Mouse (Mus musculus) splenic B cell, adult 2 months (primary cell): Measurements from ENCODE around the gene Olfr1392.

Source experiments
- DNase-seq: peaks from one replicate; pipeline ENCODE4 v3.0.0-alpha.2; 2011; ENCODE audit warnings: low read depth, low spot score
- H3K27me3 ChIP-seq: 2 replicates; pipeline ENCODE4 v1.6.1; 2012; ENCODE audit warnings: mild to moderate bottlenecking, low read length, moderate library complexity, mixed read lengths; ENCODE audit not compliant: control insufficient read depth, poor library complexity, insufficient read depth, severe bottlenecking
- H3K36me3 ChIP-seq: 2 replicates; pipeline ENCODE4 v1.6.1; 2012; ENCODE audit warnings: mild to moderate bottlenecking, low read length, moderate library complexity, mixed read lengths; ENCODE audit not compliant: control insufficient read depth, poor library complexity, insufficient read depth, severe bottlenecking

The Olfr1392 gene

DNA sequence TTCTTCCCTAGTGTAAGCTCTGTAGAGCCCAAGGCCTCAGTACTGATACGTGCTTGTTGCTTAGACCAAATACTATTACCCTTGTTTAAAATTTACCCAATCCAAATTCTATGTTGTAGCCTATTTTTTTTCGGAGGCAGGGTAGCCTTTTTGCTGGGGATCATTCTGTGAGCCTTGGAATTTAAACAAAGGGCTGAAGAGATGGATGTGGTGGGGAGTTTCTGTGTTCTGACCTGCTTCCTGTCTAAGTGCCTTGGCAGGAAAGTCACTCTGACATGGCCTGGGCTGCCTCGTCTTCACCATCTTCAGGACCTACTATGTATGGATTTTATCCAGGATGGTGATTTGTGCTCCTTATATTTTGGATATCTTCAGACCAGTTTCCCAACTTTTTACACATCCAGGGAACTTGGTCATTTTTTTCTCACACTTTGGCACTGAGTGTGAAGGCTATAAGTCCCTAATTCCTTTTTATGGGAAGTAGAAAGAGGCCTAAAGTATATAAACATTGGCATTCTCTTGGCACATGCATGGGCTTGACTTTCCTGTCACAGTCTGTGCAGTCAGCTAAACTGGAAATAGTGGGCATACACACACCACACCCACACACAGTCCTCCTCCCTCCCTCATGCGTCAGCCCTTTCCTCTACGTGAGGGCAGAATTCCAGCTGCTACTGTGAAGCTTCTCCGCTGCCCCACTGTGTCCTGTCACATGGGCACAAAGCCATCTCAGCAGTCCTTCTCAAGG, 36.7 kb upstream of the Olfr1392 start:
- no peaks in the 10 kb centered on the region for H3K27me3 ChIP-seq
- peak; percentile 37 for DNase-seq
- H3K36me3 ChIP-seq, result peaks cover 2% of the 10 kb centered on the region; the same call in 1 of the 2 replicates

DNA sequence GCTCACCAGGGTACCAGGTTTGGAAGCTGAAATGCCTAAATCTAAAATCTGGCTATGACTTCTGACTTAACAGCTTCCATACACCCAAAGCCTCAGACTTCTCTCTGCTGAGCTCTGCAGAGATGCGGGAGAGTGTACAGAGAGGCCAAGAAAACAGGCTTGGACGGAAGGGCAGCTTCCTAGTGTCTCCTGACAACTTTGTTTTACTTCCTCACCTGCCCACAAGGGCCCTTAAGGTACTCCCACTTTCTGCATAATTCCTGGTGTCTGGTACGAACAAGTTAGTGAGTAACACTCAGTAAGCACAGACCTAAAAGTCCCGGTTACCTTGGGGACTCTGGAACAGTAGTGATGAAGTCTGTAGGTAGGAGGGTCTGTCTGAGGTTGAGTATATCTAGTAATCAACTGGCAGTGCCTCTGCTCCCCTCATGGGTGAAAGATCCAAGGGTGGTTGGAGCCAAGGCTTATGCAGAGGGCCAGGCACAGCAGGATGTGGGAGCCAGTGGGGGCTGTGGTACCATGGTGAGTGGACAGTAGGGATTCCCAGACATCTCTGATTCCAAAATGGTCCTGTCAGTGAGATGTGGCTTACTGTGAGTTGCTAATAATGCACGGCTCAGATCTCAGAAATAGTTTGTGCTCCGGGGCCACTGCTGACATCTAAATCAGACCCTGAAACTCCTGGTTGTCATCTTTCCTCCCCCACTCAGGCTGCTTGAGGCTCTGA, 35.9 kb upstream of the Olfr1392 start:
- Histone ChIP-seq H3K27me3 (no peaks in the 10 kb centered on the region), H3K36me3 (peaks cover 2% of the 10 kb centered on the region; the same call in 1 of the 2 replicates)
- DNase-seq, result peak; percentile 26

DNA sequence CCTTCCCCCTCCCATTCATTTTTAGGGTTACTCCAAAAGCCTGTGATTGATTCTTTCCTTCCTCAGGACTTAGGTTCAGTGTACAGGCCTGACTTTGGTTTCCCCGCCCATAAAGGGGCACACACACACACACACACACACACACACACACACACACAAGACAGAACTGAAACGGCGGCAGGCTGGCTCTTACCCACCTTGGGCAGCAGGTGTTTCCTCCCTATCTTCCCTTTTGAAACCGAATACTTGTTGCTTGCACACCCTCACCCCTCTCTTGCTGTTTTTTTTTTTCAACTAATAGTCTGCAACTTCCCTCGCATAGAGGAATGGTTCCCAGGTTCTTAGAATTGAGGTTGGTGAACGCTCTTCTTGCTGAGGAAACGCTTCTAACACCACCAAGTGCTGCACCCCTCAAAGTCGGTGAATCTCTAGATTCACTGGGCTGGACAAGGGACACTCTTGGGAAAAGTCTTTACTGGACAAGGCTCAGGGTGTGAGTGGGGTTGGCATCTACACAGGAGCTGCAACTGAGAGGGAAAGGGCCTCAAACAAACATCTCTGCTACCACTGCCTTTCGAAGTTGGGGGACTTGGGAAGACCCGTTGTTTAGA, 35.2 kb upstream of the Olfr1392 start:
- Histone ChIP-seq H3K27me3 (no peaks in the 10 kb centered on the region), H3K36me3 (peaks cover 8% of the 10 kb centered on the region)
- DNase-seq, result peak; percentile 92

DNA sequence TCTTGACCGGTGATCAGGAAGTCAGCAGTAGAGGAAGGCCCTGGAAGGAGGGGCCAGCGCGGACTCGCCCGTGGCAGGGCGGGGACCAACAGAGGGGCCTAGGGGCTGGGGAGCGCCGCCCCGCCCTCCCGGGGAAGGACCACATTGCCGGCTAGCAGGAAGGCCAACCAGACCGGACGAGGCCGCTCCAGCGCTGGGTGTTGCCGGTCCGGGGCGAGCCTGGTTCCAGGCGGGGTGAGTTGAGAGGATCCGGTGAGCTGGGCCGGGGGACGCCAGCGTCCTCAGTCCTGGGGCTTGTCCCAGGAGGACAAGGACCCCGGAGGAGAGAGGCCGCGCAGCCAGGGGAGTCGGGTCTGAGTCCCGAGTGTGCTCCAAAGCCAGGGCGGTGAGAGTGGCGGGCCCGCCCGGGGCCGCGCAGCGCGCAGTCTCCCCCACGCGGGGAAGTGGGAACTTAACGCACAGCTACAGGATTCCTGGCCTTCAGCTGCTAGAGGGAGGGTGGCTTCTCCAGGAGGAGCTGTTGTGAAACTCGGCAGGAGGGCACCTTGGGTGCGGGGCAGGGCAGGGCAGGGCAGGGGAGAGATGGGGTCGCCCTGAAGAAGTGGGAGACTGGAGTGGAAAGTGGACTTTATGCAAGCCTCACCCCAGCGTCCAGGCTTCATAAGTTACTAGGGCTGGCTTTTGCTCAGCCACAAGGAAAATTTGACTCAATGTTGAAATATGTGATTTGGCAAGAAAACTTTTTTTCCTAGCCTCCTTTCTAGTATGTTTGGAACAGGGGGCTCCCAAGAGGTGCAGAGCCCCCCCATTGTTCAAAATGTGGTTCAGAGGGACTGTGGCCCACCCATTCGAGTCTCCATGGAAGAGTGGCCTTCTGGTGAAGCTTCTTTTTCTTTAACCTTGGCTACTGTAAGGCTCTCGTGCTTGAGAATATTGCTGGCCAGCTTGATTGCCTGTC, 34.4 kb upstream of the Olfr1392 start:
- H3K36me3 ChIP-seq, result peaks cover 9% of the 10 kb centered on the region
- H3K27me3 ChIP-seq, result no peaks in the 10 kb centered on the region
- peak; percentile 74 for DNase-seq

DNA sequence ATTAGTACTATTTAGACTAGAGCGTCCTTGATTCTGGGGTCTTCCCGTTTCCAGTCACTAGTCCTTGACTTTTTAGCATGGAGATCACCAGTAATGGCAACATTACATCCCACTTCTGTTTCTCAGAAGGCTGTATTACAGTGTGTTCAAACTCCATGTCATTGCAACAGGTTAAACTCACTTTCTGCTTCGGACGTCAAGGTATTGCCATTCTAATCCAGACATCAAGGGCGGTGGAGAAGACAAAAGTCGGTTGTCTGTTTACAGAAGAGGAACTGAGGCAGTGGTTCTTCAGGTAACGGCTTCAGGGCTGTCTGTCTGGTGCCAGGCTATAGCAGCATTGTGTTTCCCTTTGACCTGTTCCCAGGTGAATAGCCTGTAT, 33.7 kb upstream of the Olfr1392 start:
- H3K27me3 ChIP-seq, result no peaks in the 10 kb centered on the region
- peak; percentile 35 for DNase-seq
- peaks cover 12% of the 10 kb centered on the region for H3K36me3 ChIP-seq

DNA sequence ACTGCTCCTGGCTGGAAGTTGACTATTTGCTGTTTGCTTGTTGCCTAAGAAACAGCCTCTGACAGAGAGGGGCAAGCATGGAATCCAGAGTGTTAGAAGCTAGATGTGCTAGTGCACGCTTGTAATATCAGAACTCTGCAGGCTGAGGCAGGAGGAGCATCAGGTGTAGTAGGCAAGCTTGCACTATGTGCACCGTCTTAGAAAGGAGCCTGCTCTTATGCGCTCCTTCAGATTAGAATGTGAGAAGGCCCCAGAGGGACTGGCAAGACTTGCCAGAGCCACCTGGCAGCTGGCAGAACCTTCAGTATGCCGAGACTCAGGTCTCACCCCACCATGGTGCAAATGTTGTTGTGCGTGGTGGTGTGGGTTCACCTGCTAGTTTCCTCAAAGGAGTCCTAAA, 33.0 kb upstream of the Olfr1392 start:
- Histone ChIP-seq H3K36me3 (peaks cover 12% of the 10 kb centered on the region), H3K27me3 (no peaks in the 10 kb centered on the region)
- DNase-seq, result no peak

DNA sequence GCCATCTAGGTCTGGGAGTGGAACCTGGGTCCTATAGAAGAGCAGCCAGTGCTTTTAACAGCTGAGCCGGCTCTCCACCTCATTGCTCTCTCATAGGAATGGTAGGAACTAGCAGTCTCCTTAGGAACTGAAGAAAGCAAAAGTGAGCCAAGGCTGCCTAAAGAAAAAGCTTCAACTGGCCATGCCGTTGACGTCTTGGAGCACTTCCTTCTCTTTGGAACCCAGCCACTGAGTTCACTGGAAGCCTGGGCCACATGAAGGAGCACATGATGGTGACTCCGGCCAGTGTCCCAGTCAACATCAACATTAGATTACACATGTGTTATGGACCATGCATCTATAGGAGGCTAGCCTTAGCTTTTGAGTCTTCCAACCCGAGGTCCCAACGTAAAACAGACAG, 32.0 kb upstream of the Olfr1392 start:
- H3K36me3 ChIP-seq, result peaks cover 14% of the 10 kb centered on the region
- no peaks in the 10 kb centered on the region for H3K27me3 ChIP-seq
- no peak for DNase-seq

DNA sequence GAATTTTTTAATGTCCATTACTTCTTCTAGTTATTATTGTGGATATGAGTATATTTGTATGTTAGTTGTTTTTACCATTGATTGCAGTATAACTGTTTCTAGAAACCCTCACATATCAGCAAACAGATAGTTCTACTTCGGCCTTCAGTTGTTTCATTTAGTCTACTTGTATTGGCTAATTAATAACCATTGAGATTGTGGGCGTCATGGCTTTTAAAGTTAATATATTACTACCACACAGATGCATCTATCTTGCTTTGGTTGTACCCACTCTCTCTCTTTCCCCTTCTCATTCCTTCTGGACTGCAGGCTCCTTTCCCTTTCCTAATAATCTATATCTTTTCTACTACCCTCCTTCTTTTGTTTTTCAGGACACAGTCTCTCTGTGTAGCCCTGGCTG, 25.8 kb upstream of the Olfr1392 start:
- peaks cover 32% of the 10 kb centered on the region for H3K36me3 ChIP-seq
- no peaks in the 10 kb centered on the region for H3K27me3 ChIP-seq

DNA sequence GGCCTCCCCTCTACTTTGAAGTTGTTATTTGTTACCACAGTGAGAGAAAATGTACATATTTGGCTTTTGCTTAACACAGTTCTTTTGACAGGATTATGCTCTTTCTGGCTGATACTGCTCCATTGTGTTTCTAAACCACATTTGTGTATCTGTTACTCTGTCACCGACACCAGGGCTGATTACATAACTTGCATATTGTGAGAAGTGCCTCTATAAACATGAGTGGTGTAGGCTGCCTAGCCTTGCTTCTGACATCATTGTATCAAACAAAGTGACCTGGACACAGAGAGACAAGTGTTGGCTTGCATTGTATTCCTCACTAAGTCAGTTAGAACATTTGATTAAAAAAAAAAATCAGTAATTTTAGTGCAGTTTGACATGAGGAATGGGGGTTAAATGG, 25.3 kb upstream of the Olfr1392 start:
- no peaks in the 10 kb centered on the region for H3K27me3 ChIP-seq
- DNase-seq, result no peak
- H3K36me3 ChIP-seq, result peaks cover 27% of the 10 kb centered on the region

More for the DNA sequence above, 25.8 kb upstream of the Olfr1392 start:
- DNase-seq, result no peak

DNA sequence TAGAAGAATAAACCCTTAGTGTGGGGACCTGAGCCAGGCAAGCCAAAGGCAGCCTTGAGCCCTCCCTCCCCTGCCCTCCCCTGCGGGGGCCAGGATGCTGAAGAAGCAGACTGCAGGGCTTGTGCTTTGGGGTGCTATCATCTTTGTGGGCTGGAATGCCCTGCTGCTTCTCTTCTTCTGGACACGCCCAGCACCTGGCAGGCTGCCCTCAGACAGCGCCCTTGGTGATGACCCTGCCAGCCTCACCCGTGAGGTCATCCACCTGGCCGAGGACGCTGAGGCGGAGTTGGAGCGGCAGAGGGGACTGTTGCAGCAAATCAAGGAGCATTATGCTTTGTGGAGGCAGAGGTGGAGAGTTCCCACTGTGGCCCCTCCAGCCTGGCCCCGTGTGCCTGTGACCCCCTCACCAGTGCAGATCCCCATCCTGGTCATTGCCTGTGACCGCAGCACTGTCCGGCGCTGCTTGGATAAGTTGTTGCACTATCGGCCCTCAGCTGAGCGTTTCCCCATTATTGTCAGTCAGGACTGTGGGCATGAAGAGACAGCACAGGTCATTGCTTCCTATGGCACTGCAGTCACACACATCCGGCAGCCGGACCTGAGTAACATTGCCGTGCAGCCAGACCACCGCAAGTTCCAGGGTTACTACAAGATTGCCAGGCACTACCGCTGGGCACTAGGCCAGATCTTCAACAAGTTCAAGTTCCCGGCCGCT, 24.3 kb upstream of the Olfr1392 start:
- Histone ChIP-seq H3K27me3 (no peaks in the 10 kb centered on the region), H3K36me3 (peaks cover 26% of the 10 kb centered on the region)
- no peak for DNase-seq

DNA sequence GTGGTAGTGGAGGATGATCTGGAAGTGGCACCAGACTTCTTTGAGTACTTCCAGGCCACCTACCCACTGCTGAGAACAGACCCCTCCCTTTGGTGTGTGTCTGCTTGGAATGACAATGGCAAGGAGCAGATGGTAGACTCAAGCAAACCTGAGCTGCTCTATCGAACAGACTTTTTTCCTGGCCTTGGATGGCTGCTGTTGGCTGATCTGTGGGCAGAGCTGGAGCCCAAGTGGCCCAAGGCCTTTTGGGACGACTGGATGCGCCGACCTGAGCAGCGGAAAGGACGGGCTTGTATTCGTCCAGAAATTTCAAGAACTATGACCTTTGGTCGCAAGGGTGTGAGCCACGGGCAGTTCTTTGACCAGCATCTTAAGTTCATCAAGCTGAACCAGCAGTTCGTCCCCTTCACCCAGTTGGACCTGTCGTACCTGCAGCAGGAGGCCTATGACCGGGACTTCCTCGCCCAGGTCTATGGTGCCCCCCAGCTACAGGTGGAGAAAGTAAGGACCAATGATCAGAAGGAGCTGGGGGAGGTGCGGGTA, 23.7 kb upstream of the Olfr1392 start:
- Histone ChIP-seq H3K36me3 (peaks cover 23% of the 10 kb centered on the region), H3K27me3 (no peaks in the 10 kb centered on the region)
- no peak for DNase-seq

DNA sequence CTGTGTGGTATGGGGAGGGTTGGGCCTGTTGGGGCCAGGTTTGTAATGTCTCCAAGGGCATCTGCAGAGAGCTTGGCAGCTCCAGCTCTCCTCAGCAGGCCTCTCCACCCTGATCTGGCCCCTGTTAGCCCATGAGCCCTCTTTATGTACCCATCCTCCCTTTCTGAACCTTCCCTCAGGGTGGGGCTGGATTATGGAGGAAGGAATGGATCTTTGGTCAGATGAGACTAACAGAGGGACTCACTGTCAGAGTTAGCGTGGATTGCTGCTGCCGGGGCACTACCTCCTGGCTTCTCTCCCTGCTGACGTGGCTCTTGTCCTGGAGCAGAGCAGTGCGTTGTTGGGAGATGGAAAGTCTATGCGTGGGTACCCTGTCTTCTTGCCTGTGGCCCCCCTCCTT, 22.8 kb upstream of the Olfr1392 start:
- DNase-seq, result no peak
- H3K27me3 ChIP-seq, result no peaks in the 10 kb centered on the region
- peaks cover 21% of the 10 kb centered on the region for H3K36me3 ChIP-seq

DNA sequence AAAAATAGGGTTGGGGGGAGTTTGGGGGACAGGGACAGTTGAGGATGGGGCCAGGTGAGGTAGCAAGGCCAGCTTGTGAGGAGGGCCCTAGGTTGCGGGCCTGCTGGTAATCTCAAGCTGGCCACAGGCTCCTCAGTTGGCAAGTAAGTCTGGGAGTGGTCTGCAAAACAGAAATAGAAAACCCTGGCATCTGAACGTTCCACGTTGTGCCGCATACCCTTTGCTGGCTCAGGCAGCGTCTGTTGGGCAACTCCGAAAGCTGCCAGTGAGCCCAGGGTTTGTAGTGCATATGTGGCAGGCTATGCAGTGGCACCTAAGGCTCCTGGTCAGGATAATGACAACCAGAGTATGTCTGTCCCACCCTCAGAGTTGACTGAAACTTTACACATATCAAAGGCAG, 21.9 kb upstream of the Olfr1392 start:
- Histone ChIP-seq H3K36me3 (peaks cover 21% of the 10 kb centered on the region), H3K27me3 (no peaks in the 10 kb centered on the region)
- no peak for DNase-seq

DNA sequence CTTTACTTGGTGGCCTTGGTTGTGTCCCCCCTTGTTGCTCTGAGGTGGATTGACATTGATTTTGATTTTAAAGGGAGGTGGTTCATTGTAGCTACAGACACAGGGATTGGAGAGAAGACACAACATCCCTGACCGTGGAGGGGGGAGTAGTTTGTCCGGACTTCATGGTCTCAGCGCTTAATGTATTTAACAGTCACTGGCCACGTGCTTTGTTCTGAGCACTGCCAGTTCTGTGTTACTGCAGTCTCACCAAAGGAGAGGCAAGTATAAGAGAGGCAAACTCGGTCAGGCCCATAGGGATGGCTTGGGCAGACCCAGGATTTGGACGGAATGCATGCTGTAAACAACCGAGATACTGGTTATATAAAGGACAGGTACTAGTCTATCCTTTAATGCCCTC, 21.0 kb upstream of the Olfr1392 start:
- Histone ChIP-seq H3K36me3 (peaks cover 21% of the 10 kb centered on the region), H3K27me3 (no peaks in the 10 kb centered on the region)
- no peak for DNase-seq
